Mouse (Mus musculus) heart, embryonic 14.5 days (tissue): ENCODE results near the gene Mtx1. TPM values are rescaled to one million over a fixed set of nuclear protein-coding genes. Genes with fewer than 3 reads are reported as not detected.
A peak's percentile ranks its signal among the peaks of the same experiment; 100 is the strongest.

Source experiments
- ATAC-seq: fragments of 200-750 bp; cut with Nextera tagmentation; 2 replicates; pipeline ENCODE4 v1.8.0; 2017; ENCODE audit warnings: low read depth, moderate TSS enrichment; ENCODE audit not compliant: insufficient number of reproducible peaks, insufficient read depth, low FRiP score
- H3K27ac ChIP-seq, 2 experiments: fragments of 200-500 bp in 1 of 2; fragments of 300-500 bp in 1 of 2; sonication (generic) in 1 of 2; replicated peaks in 1 of 2; 2 replicates each; pipeline ENCODE4 v1.5.1; 2012 to 2014; ENCODE audit warnings: low read depth in 2 of 2, low read length in 2 of 2, control low read depth in 1 of 2, mild to moderate bottlenecking in 1 of 2, mixed read lengths in 1 of 2; ENCODE audit not compliant: control insufficient read depth in 1 of 2, insufficient read depth in 1 of 2
- H3K27me3 ChIP-seq: fragments of 300-500 bp; sonication (generic); 2 replicates; pipeline ENCODE4 v1.6.1; 2014; ENCODE audit warnings: mild to moderate bottlenecking, low read length, control low read depth; ENCODE audit not compliant: control insufficient read depth, insufficient read depth
- H3K36me3 ChIP-seq: fragments of 300-500 bp; sonication (generic); 2 replicates; pipeline ENCODE4 v1.6.1; 2014; ENCODE audit warnings: mild to moderate bottlenecking, control low read depth, low read length, mixed read lengths; ENCODE audit not compliant: control insufficient read depth, insufficient read depth
- H3K4me1 ChIP-seq, 2 experiments: fragments of 200-500 bp in 1 of 2; fragments of 300-500 bp in 1 of 2; sonication (generic) in 1 of 2; 2 replicates each; pipeline ENCODE4 v1.6.1; 2012 to 2014; ENCODE audit warnings: low read length in 2 of 2, control low read depth in 1 of 2, mixed read lengths in 1 of 2; ENCODE audit not compliant: control insufficient read depth in 2 of 2, insufficient read depth in 2 of 2
- H3K4me2 ChIP-seq: fragments of 300-500 bp; sonication (generic); 2 replicates; pipeline ENCODE4 v1.6.1; 2014; ENCODE audit warnings: mild to moderate bottlenecking, low read length
- H3K4me3 ChIP-seq, 2 experiments: fragments of 200-500 bp in 1 of 2; fragments of 300-500 bp in 1 of 2; sonication (generic) in 1 of 2; 2 replicates each; pipeline ENCODE4 v1.5.1; 2012 to 2014; ENCODE audit warnings: low read length in 2 of 2, mild to moderate bottlenecking in 2 of 2, control low read depth in 1 of 2, low read depth in 1 of 2, moderate library complexity in 1 of 2; ENCODE audit not compliant: control insufficient read depth in 1 of 2, insufficient read depth in 1 of 2
- H3K9ac ChIP-seq: fragments of 300-500 bp; sonication (generic); 2 replicates; pipeline ENCODE4 v1.6.1; 2014; ENCODE audit warnings: mild to moderate bottlenecking, low read length
- H3K9me3 ChIP-seq: fragments of 300-500 bp; sonication (generic); 2 replicates; pipeline ENCODE4 v1.6.1; 2016; ENCODE audit warnings: low read length, control low read depth; ENCODE audit not compliant: control insufficient read depth
- WGBS: fragments of 180-500 bp; shearing (Covaris S2); extraction: QIAGEN DNeasy Blood & Tissue Kit; methylation state at CpG from one replicate; pipeline ENCODE4 v1.1.7; 2014; 5-methylcytosine and 5-hydroxymethylcytosine counted together
- polyA plus RNA-seq: library from polyadenylated mRNA; unstranded; fragments of >200 nt; fragmentation: Nextera tagmentation; extraction: Ambion mirVana; gene quantifications from 2 replicates; pipeline ENCODE4 v1.2.1, GENCODE M21; 2014

Mtx1 gene
- polyA plus RNA-seq, 1 experiment from 2014 or later, result 102 TPM

DNA sequence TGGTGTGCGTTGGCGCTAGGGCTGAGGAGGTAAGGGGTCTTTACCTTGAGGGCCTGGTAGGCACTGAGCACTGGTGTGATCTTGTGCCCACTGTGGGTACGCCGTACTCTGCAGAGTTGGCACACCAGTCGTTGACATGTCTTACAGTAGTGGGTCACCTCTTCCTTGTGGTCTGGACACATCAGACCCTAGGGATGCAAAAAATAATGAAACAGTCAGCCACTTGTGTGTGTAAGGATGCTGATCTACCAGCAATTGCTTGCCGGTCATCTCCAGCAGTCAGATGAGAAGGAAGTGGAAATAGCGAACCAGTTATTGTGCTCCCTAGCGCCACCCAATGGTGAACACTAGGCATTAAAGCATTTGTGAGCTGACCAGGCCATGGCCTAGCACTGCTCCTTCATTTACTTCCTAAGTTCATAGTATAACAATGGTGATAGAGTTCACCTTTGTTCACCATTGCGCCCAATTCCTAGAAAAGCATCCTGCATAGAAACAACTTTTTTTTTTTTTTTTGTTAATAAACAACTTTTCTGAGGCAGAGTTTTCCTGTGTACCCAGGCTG lies 15.5 kb upstream of the Mtx1 start:
- Histone ChIP-seq H3K27me3 (peaks cover 25% of the 10 kb centered on the region), H3K9me3 (no peaks in the 10 kb centered on the region), H3K4me2 (no peak overlapping the region), H3K9ac (no peak overlapping the region), H3K27ac (no peak overlapping the region), H3K36me3 (no peaks in the 10 kb centered on the region), H3K4me1 (peaks cover 8 to 29% of the 10 kb centered on the region in 2 experiments), H3K4me3 (no peak overlapping the region)
- 69% methylated on average over 9 of the region's 9 CpGs for WGBS
- ATAC-seq, result no peak

GRCm38 (mm10) chr3:89238494-89238893 lies 11.6 kb upstream of the Mtx1 start:
- ATAC-seq, result no peak
- Histone ChIP-seq H3K4me2 (no peak overlapping the region), H3K27ac (no peak overlapping the region), H3K36me3 (no peaks in the 10 kb centered on the region), H3K9ac (no peak overlapping the region), H3K27me3 (peaks cover 6% of the 10 kb centered on the region; the same call in 1 of the 2 replicates), H3K4me3 (no peak overlapping the region), H3K9me3 (no peaks in the 10 kb centered on the region), H3K4me1 (peaks cover 2 to 4% of the 10 kb centered on the region in 2 experiments)
- WGBS, result 54% methylated on average over 10 of the region's 12 CpGs

GRCm38 (mm10) chr3:89237682-89238081 lies 10.8 kb upstream of the Mtx1 start:
- Histone ChIP-seq H3K27ac (no peak overlapping the region), H3K4me3 (no peak overlapping the region), H3K36me3 (no peaks in the 10 kb centered on the region), H3K4me1 (peaks cover 9 to 12% of the 10 kb centered on the region in 2 experiments), H3K9me3 (no peaks in the 10 kb centered on the region), H3K27me3 (no peaks in the 10 kb centered on the region), H3K9ac (no peak overlapping the region), H3K4me2 (no peak overlapping the region)
- 92% methylated on average over 21 of the region's 21 CpGs for WGBS
- ATAC-seq, result no peak

DNA sequence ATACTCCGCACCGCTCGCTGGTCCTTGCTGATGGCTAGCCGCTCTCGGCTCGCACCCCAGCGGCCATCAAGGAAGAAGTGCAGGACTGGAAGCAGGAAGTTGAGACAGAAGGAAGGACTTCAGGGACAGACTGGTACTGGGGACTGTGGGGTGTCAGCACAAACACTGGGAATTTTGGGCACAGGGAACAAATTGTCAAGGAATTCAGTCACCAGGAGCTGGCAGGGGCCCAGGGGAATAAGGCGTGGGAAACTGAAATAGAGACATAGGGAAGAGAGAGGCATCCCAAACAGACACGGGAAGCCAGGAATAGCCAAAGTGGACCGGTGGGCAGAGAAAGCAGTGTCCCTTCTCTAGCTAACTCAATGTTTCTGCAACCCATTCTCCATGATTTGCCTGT lies 9.6 kb upstream of the Mtx1 start:
- no peak overlapping the region for H3K27ac ChIP-seq
- H3K9ac ChIP-seq, result no peak overlapping the region
- no peaks in the 10 kb centered on the region for H3K36me3 ChIP-seq
- no peaks in the 10 kb centered on the region for H3K9me3 ChIP-seq
- H3K4me3 ChIP-seq, result no peak overlapping the region
- no peak for ATAC-seq
- H3K4me1 ChIP-seq, result peaks cover 9 to 12% of the 10 kb centered on the region in 2 experiments
- 84% methylated on average over 10 of the region's 10 CpGs for WGBS
- H3K4me2 ChIP-seq, result no peak overlapping the region
- 0 out of 2 replicates have a peak, but pooled peaks cover 5% of the 10 kb centered on the region for H3K27me3 ChIP-seq

DNA sequence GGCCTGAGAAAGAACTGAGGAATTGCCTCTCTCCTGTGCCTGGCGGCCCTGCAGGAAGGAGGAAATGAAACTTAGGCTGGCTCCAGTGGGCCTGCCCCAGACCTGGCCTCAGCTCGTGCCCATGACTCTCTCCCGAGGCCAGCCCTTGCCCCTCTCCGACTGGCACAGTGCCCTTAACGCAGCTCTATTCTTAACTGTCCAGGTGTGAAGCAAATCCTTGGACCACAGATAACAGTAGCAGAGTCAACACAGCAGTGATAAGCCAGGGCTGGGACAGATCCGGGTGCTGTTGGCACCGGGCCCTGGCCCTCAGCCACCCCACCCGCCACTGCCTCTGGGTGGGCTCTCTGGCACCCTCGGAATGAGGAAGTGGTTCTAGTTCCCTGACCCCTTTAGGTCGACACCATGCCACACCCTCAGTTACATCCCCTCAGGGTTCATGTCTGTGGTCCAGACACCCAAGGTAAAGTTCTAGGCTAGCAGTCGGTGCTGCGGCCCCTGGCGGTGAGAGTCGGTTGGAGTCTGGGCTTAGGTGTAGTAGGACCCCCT lies 6.7 kb upstream of the Mtx1 start:
- H3K9ac ChIP-seq, result peak overlapping the region; percentile 21; the same call in 1 of the 2 replicates
- 44% methylated on average over 14 of the region's 14 CpGs for WGBS
- H3K27me3 ChIP-seq, result peaks cover 12% of the 10 kb centered on the region; the same call in 1 of the 2 replicates

GRCm38 (mm10) chr3:89232614-89233013 lies 5.7 kb upstream of the Mtx1 start:
- H3K4me3 ChIP-seq, result no peak overlapping the region
- 74% methylated on average over 6 of the region's 6 CpGs for WGBS
- H3K36me3 ChIP-seq, result no peaks in the 10 kb centered on the region
- H3K27ac ChIP-seq, result no peak overlapping the region
- ATAC-seq, result no peak
- peaks cover 12% of the 10 kb centered on the region; the same call in 1 of the 2 replicates for H3K27me3 ChIP-seq
- H3K4me1 ChIP-seq, result peaks cover 13 to 20% of the 10 kb centered on the region in 2 experiments
- H3K9me3 ChIP-seq, result no peaks in the 10 kb centered on the region
- H3K4me2 ChIP-seq, result no peak overlapping the region
- no peak overlapping the region for H3K9ac ChIP-seq

More for the DNA sequence above, 6.7 kb upstream of the Mtx1 start:
- ATAC-seq, result peak; percentile 42; the same call in 1 of the 2 replicates
- H3K4me1 ChIP-seq, result peaks cover 9 to 14% of the 10 kb centered on the region in 2 experiments
- no peaks in the 10 kb centered on the region for H3K36me3 ChIP-seq
- no peaks in the 10 kb centered on the region for H3K9me3 ChIP-seq
- peak overlapping the region in 1 of 2 experiments; percentile 29; a peak in 1 of 4 replicates for H3K27ac ChIP-seq
- H3K4me3 ChIP-seq, result no peak overlapping the region
- H3K4me2 ChIP-seq, result no peak overlapping the region

DNA sequence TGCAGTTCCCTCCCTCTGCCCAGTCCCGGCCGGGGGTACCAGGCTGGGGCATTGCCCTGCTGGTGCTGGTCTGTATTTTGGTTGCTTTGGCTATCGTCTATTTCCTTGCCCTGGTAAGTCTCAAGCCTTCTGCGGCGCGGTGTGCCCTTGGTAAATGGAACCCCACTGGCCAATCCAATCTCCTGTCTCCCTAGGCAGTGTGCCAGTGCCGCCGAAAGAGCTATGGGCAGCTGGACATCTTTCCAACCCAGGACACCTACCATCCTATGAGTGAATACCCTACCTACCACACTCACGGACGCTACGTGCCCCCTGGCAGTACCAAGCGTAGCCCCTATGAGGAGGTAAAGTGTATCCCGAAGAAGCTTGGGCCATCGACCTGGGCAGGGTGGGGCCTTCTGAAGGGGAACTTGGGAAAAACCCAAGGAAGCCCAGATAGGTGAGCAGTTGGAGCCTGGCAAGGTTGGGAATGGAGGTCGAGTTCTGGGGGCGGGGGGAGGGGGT lies 4.9 kb upstream of the Mtx1 start:
- Histone ChIP-seq H3K9ac (no peak overlapping the region), H3K36me3 (no peaks in the 10 kb centered on the region), H3K27ac (no peak overlapping the region), H3K9me3 (no peaks in the 10 kb centered on the region), H3K4me1 (peaks cover 19 to 26% of the 10 kb centered on the region in 2 experiments), H3K4me3 (no peak overlapping the region), H3K4me2 (no peak overlapping the region), H3K27me3 (peaks cover 12% of the 10 kb centered on the region; the same call in 1 of the 2 replicates)
- 67% methylated on average over 16 of the region's 16 CpGs for WGBS
- ATAC-seq, result no peak
